ENCODE assay signal across 26 mouse cellular contexts in the genomic region with DNA sequence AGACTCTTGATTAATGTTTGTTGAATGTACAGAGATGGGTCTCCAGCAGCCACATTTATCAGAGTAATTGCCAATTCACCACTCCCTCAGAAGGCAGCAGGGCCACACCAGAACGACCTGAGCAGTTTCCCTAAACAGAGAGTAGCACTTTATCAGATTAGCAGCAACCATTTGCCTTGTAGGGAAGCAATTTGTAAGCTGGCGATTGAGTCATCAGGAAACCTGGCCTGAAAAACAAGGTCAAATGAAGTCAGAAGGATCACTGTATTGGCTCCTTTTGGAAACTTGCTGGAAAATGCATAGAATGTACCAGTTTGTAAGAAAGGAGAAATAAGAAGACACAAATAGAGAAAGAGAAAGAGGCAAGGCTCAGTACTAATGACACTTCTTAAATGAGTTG.
"Had no signal": no experiment of that assay in that cellular context is flagged by ENCODE, and none has a peak within 500 bp of the region (broad histone marks: within the 10 kb centered on the region; RNA-seq: fewer than 3 reads in every experiment).

No protein-coding gene starts in this region.

- DNase-seq: kidney, postnatal 25 days; layer of hippocampus, adult 9-11 months; layer of hippocampus, postnatal 36 days; left cerebral cortex, postnatal 4 days; lung, adult 18-20 months; lung, postnatal 10 days; lung, postnatal 36 days; right cerebral cortex, adult 18-20 months; right cerebral cortex, postnatal 14 days; right cerebral cortex, postnatal 4 days; thymus, adult 2 months; thymus, postnatal 14 days; thymus, postnatal 4 days had no signal

- H3K4me2 ChIP-seq: limb, embryonic 12.5 days; limb, embryonic 15.5 days; liver, embryonic 11.5 days; liver, embryonic 15.5 days; lung, embryonic 15.5 days; midbrain, embryonic 13.5 days had no signal

- H3K27ac ChIP-seq: kidney, postnatal 0 days; layer of hippocampus, adult 2 months; left cerebral cortex, adult 2 months; limb, embryonic 12.5 days; limb, embryonic 15.5 days; liver, embryonic 15.5 days; lung, embryonic 15.5 days; midbrain, embryonic 10.5 days; midbrain, embryonic 13.5 days; stomach, postnatal 0 days had no signal

- H3K9me3 ChIP-seq: limb, embryonic 12.5 days; limb, embryonic 15.5 days; liver, embryonic 15.5 days; lung, embryonic 15.5 days; megakaryocyte, embryonic 14.5 days; midbrain, embryonic 10.5 days; midbrain, embryonic 13.5 days had no signal

- H3K27me3 ChIP-seq: limb, embryonic 12.5 days; limb, embryonic 15.5 days; liver, embryonic 15.5 days; lung, embryonic 15.5 days; megakaryocyte, embryonic 14.5 days; midbrain, embryonic 13.5 days had no signal

- H3K9ac ChIP-seq: limb, embryonic 12.5 days; limb, embryonic 15.5 days; liver, embryonic 15.5 days; lung, embryonic 15.5 days; midbrain, embryonic 13.5 days had no signal

- ATAC-seq: midbrain, embryonic 13.5 days; midbrain, embryonic 16.5 days had no signal

- H3K4me3 ChIP-seq: layer of hippocampus, adult 2 months; left cerebral cortex, adult 2 months; limb, embryonic 12.5 days; limb, embryonic 15.5 days; liver, embryonic 15.5 days; lung, embryonic 15.5 days; megakaryocyte, embryonic 14.5 days; midbrain, embryonic 10.5 days; midbrain, embryonic 13.5 days had no signal

- H3K4me1 ChIP-seq: limb, embryonic 12.5 days; limb, embryonic 15.5 days; liver, embryonic 15.5 days; lung, embryonic 15.5 days; megakaryocyte, embryonic 14.5 days; midbrain, embryonic 10.5 days; midbrain, embryonic 13.5 days had no signal

- H3K36me3 ChIP-seq: limb, embryonic 12.5 days; limb, embryonic 15.5 days; liver, embryonic 15.5 days; lung, embryonic 15.5 days; midbrain, embryonic 10.5 days; midbrain, embryonic 13.5 days had no signal
